Mouse (Mus musculus) spleen, adult 12 weeks (tissue): ENCODE results near the gene Eif4g3.

Source experiments
- DNase-seq: peaks from one replicate; pipeline ENCODE4 v3.0.0; 2022; ENCODE audit warnings: low spot score

Eif4g3 gene

GRCm38 (mm10) chr4:138163836-138164235 lies 171.0 kb downstream of the Eif4g3 start:
- DNase-seq, result no peak

- DNase-seq, result no peak
Observed at GRCm38 (mm10) chr4:138164860-138165259, 172.0 kb downstream of the Eif4g3 start.

- DNase-seq, result no peak
Observed at GRCm38 (mm10) chr4:138166519-138166918, 173.7 kb downstream of the Eif4g3 start.

GRCm38 (mm10) chr4:138168162-138168561 lies 175.3 kb downstream of the Eif4g3 start:
- no peak for DNase-seq

- DNase-seq, result no peak
Observed at GRCm38 (mm10) chr4:138169420-138169819, 176.6 kb downstream of the Eif4g3 start.

GRCm38 (mm10) chr4:138172686-138173085 lies 179.9 kb downstream of the Eif4g3 start:
- no peak for DNase-seq

- no peak for DNase-seq
Observed at GRCm38 (mm10) chr4:138179391-138179790, 186.6 kb downstream of the Eif4g3 start.

GRCm38 (mm10) chr4:138180719-138181118 lies 187.9 kb downstream of the Eif4g3 start:
- DNase-seq, result no peak

- no peak for DNase-seq
Observed at GRCm38 (mm10) chr4:138184056-138184455, 191.2 kb downstream of the Eif4g3 start.

GRCm38 (mm10) chr4:138184573-138184981 lies 191.8 kb downstream of the Eif4g3 start:
- no peak for DNase-seq

- no peak for DNase-seq
Observed at GRCm38 (mm10) chr4:138185961-138186360, 193.1 kb downstream of the Eif4g3 start.

GRCm38 (mm10) chr4:138187995-138188394 lies 195.2 kb downstream of the Eif4g3 start:
- DNase-seq, result peak; percentile 68

- no peak for DNase-seq
Observed at GRCm38 (mm10) chr4:138192561-138192960, 199.7 kb downstream of the Eif4g3 start.

- DNase-seq, result no peak
Observed at GRCm38 (mm10) chr4:138200769-138201168, 207.9 kb downstream of the Eif4g3 start.

- no peak for DNase-seq
Observed at GRCm38 (mm10) chr4:138201696-138202095, 208.9 kb downstream of the Eif4g3 start.

GRCm38 (mm10) chr4:138210116-138210515 lies 217.3 kb downstream of the Eif4g3 start:
- no peak for DNase-seq

- no peak for DNase-seq
Observed at GRCm38 (mm10) chr4:138213861-138214260, 221.0 kb downstream of the Eif4g3 start.

GRCm38 (mm10) chr4:138215671-138216199 lies 222.9 kb downstream of the Eif4g3 start:
- no peak for DNase-seq

GRCm38 (mm10) chr4:138216200-138216890 lies 223.5 kb downstream of the Eif4g3 start, which contains the start of gene Hp1bp3:
Gene Hp1bp3, plus strand, starts transcription at chr4:138216296.
- peak; percentile 74 for DNase-seq

GRCm38 (mm10) chr4:138216891-138217392 lies 224.1 kb downstream of the Eif4g3 start:
- peak; percentile 96 for DNase-seq

GRCm38 (mm10) chr4:138217441-138217840 lies 224.6 kb downstream of the Eif4g3 start:
- no peak for DNase-seq

GRCm38 (mm10) chr4:138217951-138218685 lies 225.3 kb downstream of the Eif4g3 start:
- peak; percentile 25 for DNase-seq

GRCm38 (mm10) chr4:138219331-138219730 lies 226.5 kb downstream of the Eif4g3 start:
- DNase-seq, result no peak
